Mouse (Mus musculus): ENCODE results near the gene Arl6ip5. TPM values are rescaled to one million over a fixed set of nuclear protein-coding genes. Genes with fewer than 3 reads are reported as not detected.

Gene Arl6ip5
- polyA plus RNA-seq, 1 experiment from 2014 or later = 28.6 TPM

GRCm38 (mm10) chr6:97204252-97204869 is 6.1 kb upstream of the Arl6ip5 start:
- ATAC-seq (ENCODE audit: insufficient read depth) (no peak), DNase-seq (peak; percentile 18)
- H3K27ac ChIP-seq (ENCODE audit: low read depth) = peak overlapping the region; percentile 36; the same call in 1 of the 2 replicates
- H3K27me3 ChIP-seq (ENCODE audit: insufficient read depth, low read length) = no peaks in the 10 kb centered on the region
- WGBS = 13% methylated on average over 9 of the region's 9 CpGs
- H3K4me3 ChIP-seq (ENCODE audit: low read depth, low read length) = peak overlapping the region; percentile 88
- H3K4me2 ChIP-seq = peak overlapping the region; percentile 90
- H3K36me3 ChIP-seq (ENCODE audit: insufficient read depth) = 0 out of 2 replicates have a peak, but pooled peaks cover 6% of the 10 kb centered on the region
- no peaks in the 10 kb centered on the region for H3K9me3 ChIP-seq (ENCODE audit: low read depth, low read length)
- no peaks in the 10 kb centered on the region for H3K4me1 ChIP-seq (ENCODE audit: insufficient read depth)
- peak overlapping the region; percentile 99 for H3K9ac ChIP-seq
- TF ChIP-seq CTCF (IDR thresholded peaks at IDR 0.05; ENCODE audit: low read depth) = no peak

- Histone ChIP-seq H3K27ac (ENCODE audit: low read depth) (peak overlapping the region; percentile 83), H3K9ac (peak overlapping the region; percentile 99), H3K4me1 (ENCODE audit: insufficient read depth) (no peaks in the 10 kb centered on the region), H3K9me3 (ENCODE audit: low read depth, low read length) (no peaks in the 10 kb centered on the region), H3K4me3 (ENCODE audit: low read depth, low read length) (peak overlapping the region; percentile 88), H3K36me3 (ENCODE audit: insufficient read depth) (0 out of 2 replicates have a peak, but pooled peaks cover 6% of the 10 kb centered on the region), H3K27me3 (ENCODE audit: insufficient read depth, low read length) (no peaks in the 10 kb centered on the region), H3K4me2 (peak overlapping the region; percentile 90)
- DNase-seq (peak; percentile 36), ATAC-seq (ENCODE audit: insufficient read depth) (peak; percentile 57)
- under 1% methylated on average over 16 of the region's 16 CpGs for WGBS
- TF ChIP-seq CTCF (IDR thresholded peaks at IDR 0.05; ENCODE audit: low read depth) = no peak
Measured at GRCm38 (mm10) chr6:97204952-97205351, 5.5 kb upstream of the Arl6ip5 start.

GRCm38 (mm10) chr6:97205439-97205885 is 5.0 kb upstream of the Arl6ip5 start, which contains the start of gene Uba3:
Gene Uba3, minus strand, starts transcription at chr6:97205647.
- Histone ChIP-seq H3K9ac (peak within 1 kb of the TSS; percentile 99), H3K27me3 (ENCODE audit: insufficient read depth, low read length) (no peaks in the 10 kb centered on the region), H3K4me2 (peak within 1 kb of the TSS; percentile 90), H3K4me1 (ENCODE audit: insufficient read depth) (no peaks in the 10 kb centered on the region), H3K36me3 (ENCODE audit: insufficient read depth) (0 out of 2 replicates have a peak, but pooled peaks cover 6% of the 10 kb centered on the region), H3K9me3 (ENCODE audit: low read depth, low read length) (no peaks in the 10 kb centered on the region), H3K27ac (ENCODE audit: low read depth) (peak within 1 kb of the TSS; percentile 83), H3K4me3 (ENCODE audit: low read depth, low read length) (peak within 1 kb of the TSS; percentile 88)
- under 1% methylated on average over 38 of the region's 38 CpGs for WGBS
- TF ChIP-seq CTCF (IDR thresholded peaks at IDR 0.05; ENCODE audit: low read depth) = no peak
- ATAC-seq (ENCODE audit: insufficient read depth) = peak; percentile 97
- peak; percentile 97 for DNase-seq

- H3K4me3 ChIP-seq (ENCODE audit: low read depth, low read length) = no peak overlapping the region
- no peak overlapping the region for H3K27ac ChIP-seq (ENCODE audit: low read depth)
- no peak for TF ChIP-seq CTCF (IDR thresholded peaks at IDR 0.05; ENCODE audit: low read depth)
- H3K9me3 ChIP-seq (ENCODE audit: low read depth, low read length) = no peaks in the 10 kb centered on the region
- DNase-seq = no peak
- no peaks in the 10 kb centered on the region for H3K27me3 ChIP-seq (ENCODE audit: insufficient read depth, low read length)
- H3K4me1 ChIP-seq (ENCODE audit: insufficient read depth) = peaks cover 4% of the 10 kb centered on the region; the same call in 1 of the 2 replicates
- WGBS = 65% methylated on average over 4 of the region's 4 CpGs
- no peak overlapping the region for H3K9ac ChIP-seq
- ATAC-seq (ENCODE audit: insufficient read depth) = no peak
- no peak overlapping the region for H3K4me2 ChIP-seq
- H3K36me3 ChIP-seq (ENCODE audit: insufficient read depth) = no peaks in the 10 kb centered on the region
Measured at GRCm38 (mm10) chr6:97207085-97207484, 3.4 kb upstream of the Arl6ip5 start.

- H3K9me3 ChIP-seq (ENCODE audit: low read depth, low read length) = no peaks in the 10 kb centered on the region
- DNase-seq = peak; percentile 52
- no peaks in the 10 kb centered on the region for H3K36me3 ChIP-seq (ENCODE audit: insufficient read depth)
- H3K9ac ChIP-seq = no peak overlapping the region
- no peaks in the 10 kb centered on the region for H3K27me3 ChIP-seq (ENCODE audit: insufficient read depth, low read length)
- H3K27ac ChIP-seq (ENCODE audit: low read depth) = peak overlapping the region; percentile 27
- ATAC-seq (ENCODE audit: insufficient read depth) = no peak
- H3K4me1 ChIP-seq (ENCODE audit: insufficient read depth) = peaks cover 7% of the 10 kb centered on the region; the same call in 1 of the 2 replicates
- H3K4me3 ChIP-seq (ENCODE audit: low read depth, low read length) = no peak overlapping the region
- no peak for TF ChIP-seq CTCF (IDR thresholded peaks at IDR 0.05; ENCODE audit: low read depth)
- no peak overlapping the region for H3K4me2 ChIP-seq
- WGBS = 42% methylated on average over 3 of the region's 3 CpGs
Measured at GRCm38 (mm10) chr6:97208406-97208805, 2.1 kb upstream of the Arl6ip5 start.

GRCm38 (mm10) chr6:97209201-97209600 is 1.3 kb upstream of the Arl6ip5 start:
- Histone ChIP-seq H3K4me2 (no peak overlapping the region), H3K27me3 (ENCODE audit: insufficient read depth, low read length) (no peaks in the 10 kb centered on the region), H3K9me3 (ENCODE audit: low read depth, low read length) (no peaks in the 10 kb centered on the region), H3K36me3 (ENCODE audit: insufficient read depth) (no peaks in the 10 kb centered on the region), H3K4me1 (ENCODE audit: insufficient read depth) (peaks cover 7% of the 10 kb centered on the region; the same call in 1 of the 2 replicates), H3K27ac (ENCODE audit: low read depth) (peak overlapping the region; percentile 25; the same call in 1 of the 2 replicates), H3K9ac (no peak overlapping the region), H3K4me3 (ENCODE audit: low read depth, low read length) (no peak overlapping the region)
- ATAC-seq (ENCODE audit: insufficient read depth) (no peak), DNase-seq (no peak)
- 44% methylated on average over 3 of the region's 3 CpGs for WGBS
- no peak for TF ChIP-seq CTCF (IDR thresholded peaks at IDR 0.05; ENCODE audit: low read depth)

- ATAC-seq (ENCODE audit: insufficient read depth) = no peak
- 80% methylated on average over 4 of the region's 4 CpGs for WGBS
- H3K4me1 ChIP-seq (ENCODE audit: insufficient read depth) = peaks cover 7% of the 10 kb centered on the region; the same call in 1 of the 2 replicates
- H3K9ac ChIP-seq = no peak overlapping the region
- no peak overlapping the region for H3K27ac ChIP-seq (ENCODE audit: low read depth)
- TF ChIP-seq CTCF (IDR thresholded peaks at IDR 0.05; ENCODE audit: low read depth) = no peak
- DNase-seq = no peak
- no peak overlapping the region; the same call in 1 of the 2 replicates for H3K4me2 ChIP-seq
- no peaks in the 10 kb centered on the region for H3K36me3 ChIP-seq (ENCODE audit: insufficient read depth)
- no peaks in the 10 kb centered on the region for H3K27me3 ChIP-seq (ENCODE audit: insufficient read depth, low read length)
- H3K4me3 ChIP-seq (ENCODE audit: low read depth, low read length) = no peak overlapping the region
- H3K9me3 ChIP-seq (ENCODE audit: low read depth, low read length) = no peaks in the 10 kb centered on the region
Measured at GRCm38 (mm10) chr6:97209751-97210150, 738 bp upstream of the Arl6ip5 start.
